Mouse (Mus musculus) heart, embryonic 16.5 days (tissue): Measurements from ENCODE around the gene Kat5. TPM values are rescaled to one million over a fixed set of nuclear protein-coding genes. Genes with fewer than 3 reads are reported as not detected.
A peak's percentile ranks its signal among the peaks of the same experiment; 100 is the strongest.

ENCODE experiments used
- ATAC-seq: fragments of 200-750 bp; cut with Nextera tagmentation; replicated peaks from 2 replicates; pipeline ENCODE4 v1.8.0; 2017; ENCODE audit warnings: moderate number of reproducible peaks; ENCODE audit not compliant: insufficient read depth, low FRiP score; ENCODE audit errors: extremely low read depth
- H3K27ac ChIP-seq: fragments of 300-500 bp; sonication (generic); 2 replicates; pipeline ENCODE4 v1.5.1; 2014; ENCODE audit warnings: mild to moderate bottlenecking, low read length, control low read depth, moderate library complexity
- H3K27me3 ChIP-seq: fragments of 300-500 bp; sonication (generic); 2 replicates; pipeline ENCODE4 v1.6.1; 2014; ENCODE audit warnings: low read length, mixed read lengths; ENCODE audit not compliant: control insufficient read depth, insufficient read depth
- H3K36me3 ChIP-seq: fragments of 300-500 bp; sonication (generic); 2 replicates; pipeline ENCODE4 v1.6.1; 2014; ENCODE audit not compliant: control insufficient read depth, insufficient read depth
- H3K4me1 ChIP-seq: fragments of 300-500 bp; sonication (generic); 2 replicates; pipeline ENCODE4 v1.6.1; 2014; ENCODE audit warnings: low read length, mixed read lengths; ENCODE audit not compliant: control insufficient read depth, insufficient read depth
- H3K4me2 ChIP-seq: fragments of 300-500 bp; sonication (generic); 2 replicates; pipeline ENCODE4 v1.6.1; 2014; ENCODE audit warnings: low read depth, mild to moderate bottlenecking, control low read depth, low read length
- H3K4me3 ChIP-seq: fragments of 300-500 bp; sonication (generic); 2 replicates; pipeline ENCODE4 v1.5.1; 2014; ENCODE audit warnings: mild to moderate bottlenecking, control low read depth, low read length
- H3K9ac ChIP-seq: fragments of 300-500 bp; sonication (generic); 2 replicates; pipeline ENCODE4 v1.6.1; 2014; ENCODE audit warnings: low read length, control low read depth
- H3K9me3 ChIP-seq: fragments of 300-500 bp; sonication (generic); replicated peaks from 2 replicates; pipeline ENCODE4 v1.6.1; 2016; ENCODE audit warnings: low read length; ENCODE audit not compliant: control insufficient read depth
- WGBS: fragments of 180-500 bp; shearing (Covaris S2); extraction: QIAGEN DNeasy Blood & Tissue Kit; methylation state at CpG from one replicate; pipeline ENCODE4 v1.1.7; 2014; 5-methylcytosine and 5-hydroxymethylcytosine counted together
- polyA plus RNA-seq: library from polyadenylated mRNA; unstranded; fragments of >200 nt; fragmentation: Nextera tagmentation; extraction: Ambion mirVana; gene quantifications from 2 replicates; pipeline ENCODE4 v1.2.1, GENCODE M21; 2015

Gene Kat5
- polyA plus RNA-seq, 1 experiment from 2014 or later, result 30.3 TPM

- H3K4me1 ChIP-seq, result peaks cover 16% of the 10 kb centered on the region
- ATAC-seq, result no peak
Measured at GRCm38 (mm10) chr19:5647791-5648190, 37.8 kb upstream of the Kat5 start.

GRCm38 (mm10) chr19:5646731-5647330 lies 36.8 kb upstream of the Kat5 start:
- no peak overlapping the region for H3K4me2 ChIP-seq
- H3K36me3 ChIP-seq, result peaks cover 51% of the 10 kb centered on the region
- H3K9me3 ChIP-seq, result no peaks in the 10 kb centered on the region
- H3K27me3 ChIP-seq, result no peaks in the 10 kb centered on the region
- WGBS, result 86% methylated on average over 8 of the region's 8 CpGs
- ATAC-seq, result no peak
- no peak overlapping the region for H3K27ac ChIP-seq
- H3K4me3 ChIP-seq, result no peak overlapping the region
- peaks cover 16% of the 10 kb centered on the region for H3K4me1 ChIP-seq
- no peak overlapping the region for H3K9ac ChIP-seq

More at GRCm38 (mm10) chr19:5647791-5648190, 37.8 kb upstream of the Kat5 start:
- no peak overlapping the region for H3K4me3 ChIP-seq
- H3K9ac ChIP-seq, result no peak overlapping the region
- H3K27ac ChIP-seq, result peak overlapping the region; percentile 85
- peaks cover 41% of the 10 kb centered on the region for H3K36me3 ChIP-seq
- 86% methylated on average over 6 of the region's 6 CpGs for WGBS
- no peaks in the 10 kb centered on the region for H3K9me3 ChIP-seq
- H3K4me2 ChIP-seq, result no peak overlapping the region
- no peaks in the 10 kb centered on the region for H3K27me3 ChIP-seq

GRCm38 (mm10) chr19:5645280-5645679 lies 35.2 kb upstream of the Kat5 start:
- peaks cover 57% of the 10 kb centered on the region for H3K36me3 ChIP-seq
- H3K27ac ChIP-seq, result no peak overlapping the region
- WGBS, result 97% methylated on average over 9 of the region's 9 CpGs

DNA sequence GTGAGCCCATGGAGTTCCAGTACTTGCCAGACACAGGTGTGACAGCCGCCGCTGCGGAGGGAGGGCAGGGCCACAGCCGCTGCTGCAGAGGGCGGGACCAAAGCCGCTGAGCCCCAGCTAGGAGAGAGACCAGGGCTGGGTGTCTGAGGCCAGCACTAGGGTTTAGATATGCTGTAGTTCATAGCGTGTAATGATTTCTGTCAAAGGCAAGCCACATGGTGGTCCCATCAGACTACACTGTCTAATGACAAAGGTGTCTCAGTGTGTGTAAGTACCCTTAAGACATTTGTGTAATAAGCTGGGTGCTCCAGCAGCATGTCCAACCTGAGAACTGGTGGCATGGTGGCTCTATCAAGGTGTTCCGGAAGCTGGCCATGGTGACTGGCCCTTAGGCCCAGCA lies 31.6 kb upstream of the Kat5 start:
- no peak for ATAC-seq
- Histone ChIP-seq H3K9me3 (no peaks in the 10 kb centered on the region), H3K4me1 (peaks cover 19% of the 10 kb centered on the region), H3K4me2 (no peak overlapping the region), H3K27me3 (no peaks in the 10 kb centered on the region), H3K27ac (no peak overlapping the region), H3K36me3 (peaks cover 54% of the 10 kb centered on the region), H3K4me3 (no peak overlapping the region), H3K9ac (no peak overlapping the region)
- WGBS, result 82% methylated on average over 8 of the region's 8 CpGs

More at GRCm38 (mm10) chr19:5645280-5645679, 35.2 kb upstream of the Kat5 start:
- H3K9me3 ChIP-seq, result no peaks in the 10 kb centered on the region
- peaks cover 17% of the 10 kb centered on the region for H3K4me1 ChIP-seq
- no peak overlapping the region for H3K4me3 ChIP-seq
- no peak for ATAC-seq
- H3K27me3 ChIP-seq, result no peaks in the 10 kb centered on the region
- H3K9ac ChIP-seq, result no peak overlapping the region
- no peak overlapping the region for H3K4me2 ChIP-seq

DNA sequence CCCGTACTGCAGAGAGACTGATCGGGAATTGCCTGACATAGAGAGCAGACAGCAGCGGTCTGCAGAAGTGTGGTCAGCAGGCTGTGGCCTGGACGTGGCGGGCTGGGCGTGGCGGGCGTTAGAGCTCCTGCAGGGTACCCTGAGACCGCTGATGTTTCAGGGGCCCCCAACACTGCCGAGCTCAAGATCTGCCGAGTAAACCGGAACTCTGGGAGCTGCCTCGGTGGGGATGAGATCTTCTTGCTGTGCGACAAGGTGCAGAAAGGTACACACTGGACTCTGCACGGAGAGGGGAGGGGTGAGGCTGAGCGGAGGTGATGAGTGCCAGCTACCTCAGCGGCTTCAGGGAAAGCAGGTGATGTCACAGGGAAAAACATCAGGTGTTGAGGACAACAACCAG lies 31.0 kb upstream of the Kat5 start:
- Histone ChIP-seq H3K9me3 (no peaks in the 10 kb centered on the region), H3K36me3 (peaks cover 52% of the 10 kb centered on the region), H3K27ac (no peak overlapping the region), H3K4me1 (peaks cover 22% of the 10 kb centered on the region), H3K4me3 (no peak overlapping the region), H3K4me2 (no peak overlapping the region), H3K9ac (no peak overlapping the region), H3K27me3 (no peaks in the 10 kb centered on the region)
- ATAC-seq, result no peak
- WGBS, result 84% methylated on average over 17 of the region's 17 CpGs

- H3K4me2 ChIP-seq, result peak overlapping the region; percentile 22; the same call in 1 of the 2 replicates
- 0 out of 2 replicates have a peak overlapping the region, but pooled peaks have one; percentile 2 for H3K27ac ChIP-seq
- no peak overlapping the region; the same call in 1 of the 2 replicates for H3K9ac ChIP-seq
- ATAC-seq, result no peak
- peaks cover 22% of the 10 kb centered on the region for H3K4me1 ChIP-seq
- 37% methylated on average over 9 of the region's 9 CpGs for WGBS
- H3K27me3 ChIP-seq, result no peaks in the 10 kb centered on the region
- no peak overlapping the region for H3K4me3 ChIP-seq
- peaks cover 46% of the 10 kb centered on the region for H3K36me3 ChIP-seq
- no peaks in the 10 kb centered on the region for H3K9me3 ChIP-seq
Measured at GRCm38 (mm10) chr19:5640339-5640738, 30.3 kb upstream of the Kat5 start.

DNA sequence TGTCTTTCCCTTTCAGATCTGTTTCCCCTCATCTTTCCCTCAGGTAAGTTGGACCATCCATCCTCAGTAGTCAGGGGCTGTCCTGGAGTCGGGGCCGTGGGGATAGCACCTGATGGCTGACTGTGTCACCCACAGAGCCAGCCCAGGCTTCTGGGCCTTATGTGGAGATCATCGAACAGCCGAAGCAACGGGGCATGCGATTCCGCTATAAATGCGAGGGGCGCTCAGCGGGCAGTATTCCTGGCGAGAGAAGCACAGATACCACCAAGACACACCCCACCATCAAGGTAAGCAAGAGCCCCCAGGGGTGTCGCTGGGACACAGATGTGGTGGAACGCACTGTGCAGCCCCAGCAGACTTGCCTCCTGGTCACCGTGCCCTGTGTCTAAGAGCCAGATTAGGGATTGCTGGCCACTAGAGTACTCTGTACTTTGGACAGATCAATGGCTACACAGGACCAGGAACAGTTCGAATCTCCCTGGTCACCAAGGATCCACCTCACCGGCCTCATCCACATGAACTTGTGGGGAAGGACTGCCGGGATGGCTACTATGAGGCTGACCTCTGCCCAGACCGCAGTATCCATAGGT lies 28.5 kb upstream of the Kat5 start:
- H3K27ac ChIP-seq, result peak overlapping the region; percentile 96
- WGBS, result 89% methylated on average over 18 of the region's 18 CpGs
- peak overlapping the region; percentile 76 for H3K4me3 ChIP-seq
- H3K9ac ChIP-seq, result peak overlapping the region; percentile 96
- peaks cover 34% of the 10 kb centered on the region for H3K36me3 ChIP-seq
- H3K4me1 ChIP-seq, result peaks cover 22% of the 10 kb centered on the region
- no peaks in the 10 kb centered on the region for H3K9me3 ChIP-seq
- H3K27me3 ChIP-seq, result no peaks in the 10 kb centered on the region
- H3K4me2 ChIP-seq, result peak overlapping the region; percentile 95
- ATAC-seq, result no peak

DNA sequence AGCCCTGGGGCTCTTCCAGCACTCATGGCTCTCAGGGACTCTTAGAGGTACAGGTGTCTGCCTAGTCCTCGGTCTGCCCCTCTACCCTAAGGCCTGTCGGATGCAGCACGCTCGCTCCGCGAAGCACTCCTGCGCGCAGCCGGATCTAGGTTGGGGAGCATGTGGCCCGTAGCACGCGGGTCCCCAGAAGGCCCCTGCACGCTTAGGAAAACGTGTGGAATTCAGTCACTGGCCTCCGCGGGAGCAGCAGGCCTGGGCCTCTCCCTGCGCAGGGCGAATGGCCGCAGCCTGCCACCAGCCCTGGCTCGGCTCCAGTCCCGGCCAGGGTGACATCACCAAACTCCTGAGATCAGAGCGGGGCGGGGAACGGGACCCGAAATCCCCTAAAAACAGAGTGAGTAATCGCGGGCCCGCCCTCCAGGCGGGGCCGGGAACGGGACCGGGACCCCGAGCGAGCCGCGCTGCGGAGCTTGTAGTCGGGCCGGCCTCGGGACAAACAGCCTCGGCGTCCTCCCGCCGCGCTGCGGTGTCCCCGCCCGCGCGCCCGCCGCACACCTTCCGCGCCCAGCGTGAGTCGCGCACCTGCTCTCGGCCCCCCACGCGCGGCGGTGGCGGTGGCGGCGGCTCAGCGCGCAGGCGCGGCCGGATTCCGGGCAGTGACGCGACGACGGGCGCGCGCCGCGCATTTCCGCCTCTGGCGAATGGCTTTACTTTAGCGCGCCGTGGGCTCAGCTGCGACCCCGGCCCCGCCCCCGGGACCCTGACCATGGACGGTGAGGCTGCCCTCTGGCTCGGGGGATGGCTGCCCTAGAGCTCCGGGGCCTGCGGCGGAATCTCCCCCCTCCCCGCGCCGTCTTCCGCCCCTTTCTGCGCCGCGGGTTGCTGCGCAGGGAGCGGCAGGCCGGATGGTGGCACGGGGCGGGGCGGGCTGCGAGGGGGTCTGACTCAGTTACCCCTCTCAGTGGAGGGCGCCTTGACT lies 27.3 kb upstream of the Kat5 start, which contains the start of gene Rela:
Gene Rela (plus strand): TSS at position 415 of the 979 bp plus-strand sequence.
- WGBS, result under 1% methylated on average over 109 of the region's 109 CpGs

More for the DNA sequence above, 27.3 kb upstream of the Kat5 start, which contains the start of gene Rela:
- Histone ChIP-seq H3K4me3 (peak within 1 kb of the TSS; percentile 76), H3K27me3 (no peaks in the 10 kb centered on the region), H3K4me1 (peaks cover 22% of the 10 kb centered on the region), H3K9ac (peak within 1 kb of the TSS; percentile 96), H3K9me3 (no peaks in the 10 kb centered on the region), H3K27ac (peak within 1 kb of the TSS; percentile 96), H3K36me3 (peaks cover 26% of the 10 kb centered on the region), H3K4me2 (peak within 1 kb of the TSS; percentile 95)
- peak; percentile 86 for ATAC-seq
